ENCODE assay signal across 21 mouse cellular contexts in the genomic region with DNA sequence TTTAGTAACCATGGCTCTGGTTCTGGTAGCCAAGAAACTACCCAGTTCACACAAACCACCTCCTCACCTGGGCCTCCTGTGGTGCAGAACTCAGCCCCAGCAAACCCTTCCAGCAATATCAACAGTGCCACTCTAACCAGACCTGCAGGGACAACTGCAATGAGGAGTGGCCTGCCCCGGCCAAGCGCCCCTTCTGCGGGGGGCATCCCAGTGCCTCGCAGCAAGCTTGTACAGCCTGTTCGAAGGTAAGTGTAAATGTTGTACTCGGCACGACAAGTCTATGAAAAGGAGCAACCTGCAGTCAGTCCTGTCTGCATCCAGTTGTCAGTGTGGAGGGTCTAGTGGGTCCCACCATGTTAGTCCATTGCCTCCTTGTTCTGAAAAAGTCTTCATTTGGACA. TPM values are rescaled to one million over a fixed set of nuclear protein-coding genes. Genes with fewer than 3 reads are reported as not detected.
DNase-seq lines count a peak whose midpoint lies in the region; ATAC-seq lines count a peak whose summit lies in the region.
"Had no signal": no experiment of that assay in that cellular context is flagged by ENCODE, and none has a peak within 500 bp of the region (broad histone marks: within the 10 kb centered on the region; RNA-seq: fewer than 3 reads in every experiment).

A gene (minus strand): TSS at position 101 of the 400 bp plus-strand sequence.

- 95% methylated on average over 7 of the region's 7 CpGs for WGBS in hindbrain, embryonic 15.5 days
- 96% methylated on average over 7 of the region's 7 CpGs for WGBS in hindbrain, embryonic 13.5 days
- 95% methylated on average over 7 of the region's 7 CpGs for WGBS in intestine, embryonic 14.5 days
- WGBS in intestine, embryonic 16.5 days = 97% methylated on average over 7 of the region's 7 CpGs

- no peak within 1 kb of the TSS for H3K4me3 ChIP-seq in hindbrain, embryonic 15.5 days
- H3K4me3 ChIP-seq in hindbrain, embryonic 13.5 days = no peak within 1 kb of the TSS
- H3K4me3 ChIP-seq in intestine, embryonic 14.5 days (ENCODE audit: low read depth, low read length) = no peak within 1 kb of the TSS
- no peak within 1 kb of the TSS for H3K4me3 ChIP-seq in intestine, embryonic 16.5 days (ENCODE audit: low read length)

- ATAC-seq in hindbrain, embryonic 15.5 days (ENCODE audit: low FRiP score, low read depth) = peak; percentile 27; the same call in 1 of the 2 replicates
- no peak for ATAC-seq in hindbrain, embryonic 13.5 days (ENCODE audit: low FRiP score)
- no peak for ATAC-seq in intestine, embryonic 14.5 days (replicated peaks; ENCODE audit: low FRiP score, low TSS enrichment, low read depth)
- ATAC-seq in intestine, embryonic 16.5 days = no peak
- ATAC-seq: activated CD4-positive, CD25-positive, alpha-beta regulatory T cell, adult 4 months; CD4-positive, CD25-positive, alpha-beta regulatory T cell, adult 4 months; Patski had no signal

- H3K27ac ChIP-seq in hindbrain, embryonic 15.5 days (replicated peaks) = no peak within 1 kb of the TSS
- H3K27ac ChIP-seq in hindbrain, embryonic 13.5 days = no peak within 1 kb of the TSS
- H3K27ac ChIP-seq in intestine, embryonic 14.5 days (ENCODE audit: low read depth) = no peak within 1 kb of the TSS
- H3K27ac ChIP-seq in intestine, embryonic 16.5 days (ENCODE audit: low read length) = no peak within 1 kb of the TSS

- H3K4me2 ChIP-seq in hindbrain, embryonic 15.5 days = no peak within 1 kb of the TSS
- H3K4me2 ChIP-seq in hindbrain, embryonic 13.5 days = no peak within 1 kb of the TSS
- no peak within 1 kb of the TSS for H3K4me2 ChIP-seq in intestine, embryonic 14.5 days (ENCODE audit: low read length)
- no peak within 1 kb of the TSS for H3K4me2 ChIP-seq in intestine, embryonic 16.5 days (ENCODE audit: low read depth, low read length)

- peaks cover 39% of the 10 kb centered on the region for H3K36me3 ChIP-seq in hindbrain, embryonic 15.5 days
- H3K36me3 ChIP-seq in hindbrain, embryonic 13.5 days = peaks cover 44% of the 10 kb centered on the region
- H3K36me3 ChIP-seq in intestine, embryonic 14.5 days (ENCODE audit: control insufficient read depth, insufficient read depth, low read length) = peaks cover 38% of the 10 kb centered on the region
- no peaks in the 10 kb centered on the region for H3K36me3 ChIP-seq in intestine, embryonic 16.5 days (ENCODE audit: control insufficient read depth, insufficient read depth, low read length)

- H3K27me3 ChIP-seq in hindbrain, embryonic 15.5 days = no peaks in the 10 kb centered on the region
- no peaks in the 10 kb centered on the region for H3K27me3 ChIP-seq in hindbrain, embryonic 13.5 days
- no peaks in the 10 kb centered on the region for H3K27me3 ChIP-seq in intestine, embryonic 14.5 days (replicated peaks; ENCODE audit: control insufficient read depth, insufficient read depth, low read length)
- no peaks in the 10 kb centered on the region for H3K27me3 ChIP-seq in intestine, embryonic 16.5 days (replicated peaks; ENCODE audit: control insufficient read depth, insufficient read depth, low read length)
- H3K27me3 ChIP-seq: CH12.LX, Patski had no signal

- no peaks in the 10 kb centered on the region for H3K4me1 ChIP-seq in hindbrain, embryonic 15.5 days (replicated peaks)
- H3K4me1 ChIP-seq in hindbrain, embryonic 13.5 days (replicated peaks) = no peaks in the 10 kb centered on the region
- H3K4me1 ChIP-seq in intestine, embryonic 14.5 days (replicated peaks; ENCODE audit: control insufficient read depth, insufficient read depth, low read length) = 0 out of 2 replicates have a peak, but pooled peaks cover 6% of the 10 kb centered on the region
- no peaks in the 10 kb centered on the region for H3K4me1 ChIP-seq in intestine, embryonic 16.5 days (ENCODE audit: control insufficient read depth, insufficient read depth, low read length)

- no peak within 1 kb of the TSS for H3K9ac ChIP-seq in hindbrain, embryonic 15.5 days
- no peak within 1 kb of the TSS for H3K9ac ChIP-seq in hindbrain, embryonic 13.5 days
- no peak within 1 kb of the TSS for H3K9ac ChIP-seq in intestine, embryonic 14.5 days (ENCODE audit: low read length)
- no peak within 1 kb of the TSS for H3K9ac ChIP-seq in intestine, embryonic 16.5 days (ENCODE audit: low read depth, low read length)

- DNase-seq in intestine, embryonic 14.5 days (ENCODE audit: low spot score) = peak; percentile 18
- DNase-seq: adrenal gland, adult 2 months; adrenal gland, adult 8-10 months; adrenal gland, postnatal 10 days; adrenal gland, postnatal 14 days; adrenal gland, postnatal 25 days; adrenal gland, postnatal 36 days; B cell, adult 2 months; cerebellum, adult 11 months; cerebellum, adult 11-12 months; cerebellum, adult 18-20 months had no signal

- no peaks in the 10 kb centered on the region for H3K9me3 ChIP-seq in hindbrain, embryonic 15.5 days
- no peaks in the 10 kb centered on the region for H3K9me3 ChIP-seq in hindbrain, embryonic 13.5 days
- no peaks in the 10 kb centered on the region for H3K9me3 ChIP-seq in intestine, embryonic 14.5 days (ENCODE audit: control insufficient read depth, low read length)
- no peaks in the 10 kb centered on the region for H3K9me3 ChIP-seq in intestine, embryonic 16.5 days (ENCODE audit: control insufficient read depth, low read length)
- H3K9me3 ChIP-seq: G1E had no signal

RNA-seq across cellular contexts. Expression of the gene that starts here (rescaled TPM):
- polyA plus RNA-seq in hindbrain, embryonic 15.5 days (2015; fragmentation: Nextera tagmentation; extraction: Ambion mirVana) = not detected in 2 replicates
- not detected in 2 replicates for polyA plus RNA-seq in hindbrain, embryonic 13.5 days (2015; fragmentation: Nextera tagmentation; extraction: Ambion mirVana)
- polyA plus RNA-seq in intestine, embryonic 14.5 days (2014; fragmentation: Nextera tagmentation; extraction: Ambion mirVana) = not detected in 2 replicates
- not detected in 2 replicates for polyA plus RNA-seq in intestine, embryonic 16.5 days (2015; fragmentation: Nextera tagmentation; extraction: Ambion mirVana)
- polyA plus RNA-seq: activated CD4-positive, CD25-positive, alpha-beta regulatory T cell, adult 4 months; adrenal gland, adult 2 months; brain, embryonic 14.5 days; C2C12; CD4-positive, CD25-positive, alpha-beta regulatory T cell, adult 4 months; G1E; Patski had no signal

Comparison
In these comparisons a context has a peak if more than half of its experiments do, and no peak if none do; other contexts are left out.
1. Peak in ATAC-seq in hindbrain, embryonic 15.5 days; RNA of the gene not detected or under 1 TPM.
2. Peak in DNase-seq in intestine, embryonic 14.5 days; RNA of the gene not detected or under 1 TPM.